ENCODE assay signal across 8 mouse cellular contexts in genomic region chr16:90349700-90350548, GRCm38 (mm10). TPM values are rescaled to one million over a fixed set of nuclear protein-coding genes. Genes with fewer than 3 reads are reported as not detected.
DNase-seq lines count a peak whose midpoint lies in the region; ATAC-seq lines count a peak whose summit lies in the region.
"Had no signal": no experiment of that assay in that cellular context is flagged by ENCODE, and none has a peak within 500 bp of the region (broad histone marks: within the 10 kb centered on the region; RNA-seq: fewer than 3 reads in every experiment).

No protein-coding gene starts in this region.

- no peaks in the 10 kb centered on the region for H3K36me3 ChIP-seq in forebrain, embryonic 10.5 days (replicated peaks)
- H3K36me3 ChIP-seq in heart, embryonic 14.5 days (ENCODE audit: control insufficient read depth, insufficient read depth, low read length): no peaks in the 10 kb centered on the region
- no peaks in the 10 kb centered on the region for H3K36me3 ChIP-seq in kidney, embryonic 16.5 days (ENCODE audit: insufficient read depth, low read length)
- no peaks in the 10 kb centered on the region for H3K36me3 ChIP-seq in limb, embryonic 13.5 days
- H3K36me3 ChIP-seq in midbrain, embryonic 15.5 days (replicated peaks): no peaks in the 10 kb centered on the region

- no peaks in the 10 kb centered on the region for H3K27me3 ChIP-seq in forebrain, embryonic 10.5 days (ENCODE audit: poor library complexity, severe bottlenecking)
- no peaks in the 10 kb centered on the region for H3K27me3 ChIP-seq in heart, embryonic 14.5 days (ENCODE audit: control insufficient read depth, insufficient read depth, low read length)
- no peaks in the 10 kb centered on the region for H3K27me3 ChIP-seq in kidney, embryonic 16.5 days (ENCODE audit: insufficient read depth, low read length)
- H3K27me3 ChIP-seq in limb, embryonic 13.5 days: no peaks in the 10 kb centered on the region
- no peaks in the 10 kb centered on the region for H3K27me3 ChIP-seq in midbrain, embryonic 15.5 days (replicated peaks)

- peak; percentile 81 for DNase-seq in forebrain, embryonic 10.5 days (ENCODE audit: extremely low spot score, low spot score)
- peak; percentile 9 to 23 for DNase-seq in spleen, postnatal 36 days (ENCODE audit: low spot score in 2 of 2)

- peak; percentile 84 for ATAC-seq in cerebellum, adult (ENCODE audit: insufficient number of reproducible peaks, low FRiP score, low TSS enrichment)
- peak; percentile 88 for ATAC-seq in heart, embryonic 14.5 days (ENCODE audit: insufficient number of reproducible peaks, insufficient read depth, low FRiP score, low read depth)
- ATAC-seq in kidney, embryonic 16.5 days (ENCODE audit: low FRiP score, low TSS enrichment): peak; percentile 99
- peak; percentile 96 for ATAC-seq in limb, embryonic 13.5 days (ENCODE audit: low FRiP score, low read depth)
- ATAC-seq in midbrain, embryonic 15.5 days (replicated peaks): peak; percentile 97

- no peak overlapping the region for H3K9ac ChIP-seq in heart, embryonic 14.5 days (ENCODE audit: low read length)
- no peak overlapping the region for H3K9ac ChIP-seq in kidney, embryonic 16.5 days (replicated peaks; ENCODE audit: low read length)
- H3K9ac ChIP-seq in limb, embryonic 13.5 days: no peak overlapping the region
- no peak overlapping the region for H3K9ac ChIP-seq in midbrain, embryonic 15.5 days

- H3K4me1 ChIP-seq in forebrain, embryonic 10.5 days: peaks cover 7% of the 10 kb centered on the region
- H3K4me1 ChIP-seq in heart, embryonic 14.5 days (ENCODE audit: control insufficient read depth in 2 of 2, insufficient read depth in 2 of 2, low read length in 2 of 2): no peaks in the 10 kb centered on the region
- no peaks in the 10 kb centered on the region for H3K4me1 ChIP-seq in kidney, embryonic 16.5 days (ENCODE audit: insufficient read depth, low read length)
- H3K4me1 ChIP-seq in limb, embryonic 13.5 days: no peaks in the 10 kb centered on the region
- H3K4me1 ChIP-seq in midbrain, embryonic 15.5 days: no peaks in the 10 kb centered on the region; the same call in 1 of the 2 replicates

- H3K4me2 ChIP-seq in heart, embryonic 14.5 days (ENCODE audit: low read length): no peak overlapping the region
- H3K4me2 ChIP-seq in kidney, embryonic 16.5 days (replicated peaks; ENCODE audit: low read depth, low read length): no peak overlapping the region
- no peak overlapping the region for H3K4me2 ChIP-seq in limb, embryonic 13.5 days (replicated peaks)
- no peak overlapping the region for H3K4me2 ChIP-seq in midbrain, embryonic 15.5 days

- H3K27ac ChIP-seq in forebrain, embryonic 10.5 days: no peak overlapping the region
- no peak overlapping the region for H3K27ac ChIP-seq in heart, embryonic 14.5 days (replicated peaks in 1 of 2; ENCODE audit: control insufficient read depth in 1 of 2, insufficient read depth in 1 of 2, low read depth in 2 of 2, low read length in 2 of 2)
- no peak overlapping the region for H3K27ac ChIP-seq in kidney, embryonic 16.5 days (ENCODE audit: low read length)
- H3K27ac ChIP-seq in limb, embryonic 13.5 days: no peak overlapping the region
- H3K27ac ChIP-seq in midbrain, embryonic 15.5 days: peak overlapping the region; percentile 5; the same call in 1 of the 2 replicates

- no peaks in the 10 kb centered on the region for H3K9me3 ChIP-seq in forebrain, embryonic 10.5 days
- no peaks in the 10 kb centered on the region for H3K9me3 ChIP-seq in heart, embryonic 14.5 days (ENCODE audit: control insufficient read depth, low read length)
- no peaks in the 10 kb centered on the region for H3K9me3 ChIP-seq in kidney, embryonic 16.5 days (ENCODE audit: low read length)
- no peaks in the 10 kb centered on the region for H3K9me3 ChIP-seq in limb, embryonic 13.5 days
- H3K9me3 ChIP-seq in midbrain, embryonic 15.5 days: no peaks in the 10 kb centered on the region

- H3K4me3 ChIP-seq in forebrain, embryonic 10.5 days: peak overlapping the region; percentile 29
- H3K4me3 ChIP-seq in heart, embryonic 14.5 days (ENCODE audit: control insufficient read depth in 1 of 2, insufficient read depth in 1 of 2, low read depth in 1 of 2, low read length in 2 of 2): peak overlapping the region in 1 of 2 experiments; percentile 29; a peak in 1 of 4 replicates
- H3K4me3 ChIP-seq in kidney, embryonic 16.5 days (ENCODE audit: low read length): no peak overlapping the region
- H3K4me3 ChIP-seq in limb, embryonic 13.5 days: no peak overlapping the region
- H3K4me3 ChIP-seq in midbrain, embryonic 15.5 days: no peak overlapping the region
- H3K4me3 ChIP-seq: erythroblast, embryonic 14.5 days had no signal

- 31% methylated on average over 12 of the region's 13 CpGs for WGBS in forebrain, embryonic 10.5 days
- WGBS in heart, embryonic 14.5 days: 31% methylated on average over 12 of the region's 13 CpGs
- 31% methylated on average over 12 of the region's 13 CpGs for WGBS in kidney, embryonic 16.5 days
- WGBS in limb, embryonic 13.5 days: 29% methylated on average over 12 of the region's 13 CpGs
- 28% methylated on average over 12 of the region's 13 CpGs for WGBS in midbrain, embryonic 15.5 days

RNA-seq across cellular contexts. Expression of gene Hunk, which starts 35.9 kb away (rescaled TPM):
- polyA plus RNA-seq in forebrain, embryonic 10.5 days (2016; fragmentation: Nextera tagmentation; extraction: Ambion mirVana): 13.7 and 14.9 TPM in 2 replicates
- polyA plus RNA-seq in heart, embryonic 14.5 days (2014; fragmentation: Nextera tagmentation; extraction: Ambion mirVana): 9.7 and 10.4 TPM in 2 replicates
- 11.3 and 12.7 TPM in 2 replicates for polyA plus RNA-seq in kidney, embryonic 16.5 days (2015; fragmentation: Nextera tagmentation; extraction: Ambion mirVana)
- 16.5 and 17.9 TPM in 2 replicates for polyA plus RNA-seq in limb, embryonic 13.5 days (2015; fragmentation: Nextera tagmentation; extraction: Ambion mirVana)
- 7.3 TPM in 2 replicates for polyA plus RNA-seq in midbrain, embryonic 15.5 days (2015; fragmentation: Nextera tagmentation; extraction: Ambion mirVana)
- polyA plus RNA-seq: erythroblast, embryonic 14.5 days had no signal
